Mouse (Mus musculus) lung, adult 2 months (tissue): ENCODE results near the gene Cryzl2.

Experiments
- CTCF ChIP-seq: fragments of 200-500 bp; IDR thresholded peaks from 2 replicates; pipeline ENCODE4 v1.5.1; 2011; ENCODE audit warnings: mild to moderate bottlenecking, low read length, control low read depth; ENCODE audit not compliant: insufficient read depth
- POLR2A ChIP-seq: fragments of 200-500 bp; IDR thresholded peaks from 2 replicates; pipeline ENCODE4 v1.6.1; 2011; ENCODE audit warnings: low read depth, mild to moderate bottlenecking, control low read depth, low read length, borderline replicate concordance; ENCODE audit errors: extremely low read depth

GRCm38 (mm10) chr1:157532826-157533460 lies 74.6 kb downstream of the Cryzl2 start:
- TF ChIP-seq POLR2A (no peak), CTCF (no peak)
